Mouse (Mus musculus): ENCODE measurements at regions not wholly inside any gene's neighbourhood (a gene's known extent, or its start where the extent isn't known, plus 50 kb on each side); places are given as distances from the start of the nearest gene placed in this dataset.
A peak's percentile ranks its signal among the peaks of the same experiment; 100 is the strongest.

GRCm38 (mm10) chr16:85682721-85683120, 120.2 kb downstream of the Adamts1 start:
- no peaks in the 10 kb centered on the region for H3K27me3 ChIP-seq (replicated peaks; ENCODE audit: control insufficient read depth, insufficient read depth, low read length)
- WGBS: 53% methylated on average over 2 of the region's 2 CpGs

GRCm38 (mm10) chr16:85680351-85680750, 122.6 kb downstream of the Adamts1 start:
- Histone ChIP-seq H3K4me2 (ENCODE audit: low read depth, low read length) (no peak overlapping the region), H3K4me1 (ENCODE audit: control insufficient read depth, insufficient read depth, low read length) (peaks cover 9% of the 10 kb centered on the region; the same call in 1 of the 2 replicates), H3K27me3 (replicated peaks; ENCODE audit: control insufficient read depth, insufficient read depth, low read length) (no peaks in the 10 kb centered on the region), H3K4me3 (ENCODE audit: low read depth, low read length) (no peak overlapping the region), H3K36me3 (ENCODE audit: control insufficient read depth, insufficient read depth, low read length) (no peaks in the 10 kb centered on the region), H3K9ac (ENCODE audit: low read depth, low read length) (no peak overlapping the region), H3K9me3 (ENCODE audit: control insufficient read depth, low read length) (no peaks in the 10 kb centered on the region), H3K27ac (replicated peaks; ENCODE audit: low read depth, low read length) (no peak overlapping the region)
- DNase-seq (ENCODE audit: low spot score) (peak; percentile 75), ATAC-seq (ENCODE audit: low read depth) (peak; percentile 92)
- 34% methylated on average over 6 of the region's 6 CpGs for WGBS

More at GRCm38 (mm10) chr16:85682721-85683120, 120.2 kb downstream of the Adamts1 start:
- Histone ChIP-seq H3K4me2 (ENCODE audit: low read depth, low read length) (no peak overlapping the region), H3K9me3 (ENCODE audit: control insufficient read depth, low read length) (no peaks in the 10 kb centered on the region), H3K27ac (replicated peaks; ENCODE audit: low read depth, low read length) (no peak overlapping the region), H3K9ac (ENCODE audit: low read depth, low read length) (no peak overlapping the region), H3K4me1 (ENCODE audit: control insufficient read depth, insufficient read depth, low read length) (peaks cover 4% of the 10 kb centered on the region; the same call in 1 of the 2 replicates), H3K4me3 (ENCODE audit: low read depth, low read length) (no peak overlapping the region), H3K36me3 (ENCODE audit: control insufficient read depth, insufficient read depth, low read length) (no peaks in the 10 kb centered on the region)
- peak; percentile 58 for DNase-seq (ENCODE audit: low spot score)
- ATAC-seq (ENCODE audit: low read depth): no peak

GRCm38 (mm10) chr16:85678781-85679180, 124.1 kb downstream of the Adamts1 start:
- Histone ChIP-seq H3K9me3 (ENCODE audit: control insufficient read depth, low read length) (no peaks in the 10 kb centered on the region), H3K27me3 (replicated peaks; ENCODE audit: control insufficient read depth, insufficient read depth, low read length) (no peaks in the 10 kb centered on the region), H3K4me2 (ENCODE audit: low read depth, low read length) (no peak overlapping the region), H3K36me3 (ENCODE audit: control insufficient read depth, insufficient read depth, low read length) (no peaks in the 10 kb centered on the region), H3K27ac (replicated peaks; ENCODE audit: low read depth, low read length) (no peak overlapping the region), H3K4me3 (ENCODE audit: low read depth, low read length) (no peak overlapping the region), H3K9ac (ENCODE audit: low read depth, low read length) (no peak overlapping the region), H3K4me1 (ENCODE audit: control insufficient read depth, insufficient read depth, low read length) (peaks cover 9% of the 10 kb centered on the region; the same call in 1 of the 2 replicates)
- ATAC-seq (ENCODE audit: low read depth): no peak
- no peak for DNase-seq (ENCODE audit: low spot score)
- WGBS: 50% methylated on average over 1 of the region's 1 CpGs

GRCm38 (mm10) chr16:85678228-85678627, 124.7 kb downstream of the Adamts1 start:
- peaks cover 9% of the 10 kb centered on the region; the same call in 1 of the 2 replicates for H3K4me1 ChIP-seq (ENCODE audit: control insufficient read depth, insufficient read depth, low read length)
- H3K27ac ChIP-seq (replicated peaks; ENCODE audit: low read depth, low read length): no peak overlapping the region
- H3K4me3 ChIP-seq (ENCODE audit: low read depth, low read length): no peak overlapping the region
- H3K27me3 ChIP-seq (replicated peaks; ENCODE audit: control insufficient read depth, insufficient read depth, low read length): no peaks in the 10 kb centered on the region
- H3K4me2 ChIP-seq (ENCODE audit: low read depth, low read length): no peak overlapping the region
- ATAC-seq (ENCODE audit: low read depth) (no peak), DNase-seq (ENCODE audit: low spot score) (peak; percentile 34)
- no peaks in the 10 kb centered on the region for H3K36me3 ChIP-seq (ENCODE audit: control insufficient read depth, insufficient read depth, low read length)
- no peaks in the 10 kb centered on the region for H3K9me3 ChIP-seq (ENCODE audit: control insufficient read depth, low read length)
- no peak overlapping the region for H3K9ac ChIP-seq (ENCODE audit: low read depth, low read length)

GRCm38 (mm10) chr16:85677027-85677426, 123.8 kb upstream of the Cyyr1 start:
- 34% methylated on average over 9 of the region's 9 CpGs for WGBS
- Histone ChIP-seq H3K4me1 (ENCODE audit: control insufficient read depth, insufficient read depth, low read length) (peaks cover 9% of the 10 kb centered on the region; the same call in 1 of the 2 replicates), H3K9ac (ENCODE audit: low read depth, low read length) (no peak overlapping the region), H3K27me3 (replicated peaks; ENCODE audit: control insufficient read depth, insufficient read depth, low read length) (no peaks in the 10 kb centered on the region), H3K4me3 (ENCODE audit: low read depth, low read length) (no peak overlapping the region), H3K9me3 (ENCODE audit: control insufficient read depth, low read length) (no peaks in the 10 kb centered on the region), H3K27ac (replicated peaks; ENCODE audit: low read depth, low read length) (no peak overlapping the region), H3K36me3 (ENCODE audit: control insufficient read depth, insufficient read depth, low read length) (no peaks in the 10 kb centered on the region), H3K4me2 (ENCODE audit: low read depth, low read length) (no peak overlapping the region)
- ATAC-seq (ENCODE audit: low read depth) (no peak), DNase-seq (ENCODE audit: low spot score) (peak; percentile 67)

- ATAC-seq (ENCODE audit: low read depth): no peak
- Histone ChIP-seq H3K4me1 (ENCODE audit: control insufficient read depth, insufficient read depth, low read length) (no peaks in the 10 kb centered on the region), H3K9ac (ENCODE audit: low read depth, low read length) (no peak overlapping the region), H3K27ac (replicated peaks; ENCODE audit: low read depth, low read length) (no peak overlapping the region), H3K9me3 (ENCODE audit: control insufficient read depth, low read length) (no peaks in the 10 kb centered on the region), H3K4me2 (ENCODE audit: low read depth, low read length) (no peak overlapping the region), H3K36me3 (ENCODE audit: control insufficient read depth, insufficient read depth, low read length) (no peaks in the 10 kb centered on the region), H3K27me3 (replicated peaks; ENCODE audit: control insufficient read depth, insufficient read depth, low read length) (no peaks in the 10 kb centered on the region), H3K4me3 (ENCODE audit: low read depth, low read length) (no peak overlapping the region)
- WGBS: 73% methylated on average over 5 of the region's 5 CpGs
- no peak for DNase-seq (ENCODE audit: low spot score)
Measured at GRCm38 (mm10) chr16:85668767-85669166, 115.6 kb upstream of the Cyyr1 start.

- H3K9ac ChIP-seq (ENCODE audit: low read depth, low read length): no peak overlapping the region
- WGBS: 53% methylated on average over 1 of the region's 1 CpGs
- no peaks in the 10 kb centered on the region for H3K27me3 ChIP-seq (replicated peaks; ENCODE audit: control insufficient read depth, insufficient read depth, low read length)
- H3K9me3 ChIP-seq (ENCODE audit: control insufficient read depth, low read length): no peaks in the 10 kb centered on the region
- H3K4me3 ChIP-seq (ENCODE audit: low read depth, low read length): no peak overlapping the region
- no peak overlapping the region for H3K27ac ChIP-seq (replicated peaks; ENCODE audit: low read depth, low read length)
- H3K36me3 ChIP-seq (ENCODE audit: control insufficient read depth, insufficient read depth, low read length): no peaks in the 10 kb centered on the region
- ATAC-seq (ENCODE audit: low read depth): no peak
- no peaks in the 10 kb centered on the region for H3K4me1 ChIP-seq (ENCODE audit: control insufficient read depth, insufficient read depth, low read length)
- H3K4me2 ChIP-seq (ENCODE audit: low read depth, low read length): no peak overlapping the region
- DNase-seq (ENCODE audit: low spot score): no peak
Measured at GRCm38 (mm10) chr16:85667790-85668189, 114.6 kb upstream of the Cyyr1 start.

- H3K36me3 ChIP-seq (ENCODE audit: control insufficient read depth, insufficient read depth, low read length): no peaks in the 10 kb centered on the region
- no peak overlapping the region for H3K9ac ChIP-seq (ENCODE audit: low read depth, low read length)
- no peak overlapping the region for H3K4me3 ChIP-seq (ENCODE audit: low read depth, low read length)
- ATAC-seq (ENCODE audit: low read depth) (no peak), DNase-seq (ENCODE audit: low spot score) (no peak)
- H3K4me1 ChIP-seq (ENCODE audit: control insufficient read depth, insufficient read depth, low read length): no peaks in the 10 kb centered on the region
- no peak overlapping the region for H3K27ac ChIP-seq (replicated peaks; ENCODE audit: low read depth, low read length)
- WGBS: 100% methylated on average over 1 of the region's 1 CpGs
- H3K4me2 ChIP-seq (ENCODE audit: low read depth, low read length): no peak overlapping the region
- H3K27me3 ChIP-seq (replicated peaks; ENCODE audit: control insufficient read depth, insufficient read depth, low read length): no peaks in the 10 kb centered on the region
- H3K9me3 ChIP-seq (ENCODE audit: control insufficient read depth, low read length): no peaks in the 10 kb centered on the region
Measured at GRCm38 (mm10) chr16:85649516-85649915, 96.3 kb upstream of the Cyyr1 start.

GRCm38 (mm10) chr16:85640992-85641391, 87.8 kb upstream of the Cyyr1 start:
- 89% methylated on average over 4 of the region's 4 CpGs for WGBS

More at GRCm38 (mm10) chr16:85640992-85641391, 87.8 kb upstream of the Cyyr1 start:
- DNase-seq (ENCODE audit: low spot score) (no peak), ATAC-seq (ENCODE audit: low read depth) (no peak)
- no peak overlapping the region for H3K4me2 ChIP-seq (ENCODE audit: low read depth, low read length)
- H3K9ac ChIP-seq (ENCODE audit: low read depth, low read length): no peak overlapping the region
- no peaks in the 10 kb centered on the region for H3K9me3 ChIP-seq (ENCODE audit: control insufficient read depth, low read length)
- no peak overlapping the region for H3K4me3 ChIP-seq (ENCODE audit: low read depth, low read length)
- H3K4me1 ChIP-seq (ENCODE audit: control insufficient read depth, insufficient read depth, low read length): no peaks in the 10 kb centered on the region
- no peak overlapping the region for H3K27ac ChIP-seq (replicated peaks; ENCODE audit: low read depth, low read length)
- no peaks in the 10 kb centered on the region for H3K36me3 ChIP-seq (ENCODE audit: control insufficient read depth, insufficient read depth, low read length)
- no peaks in the 10 kb centered on the region for H3K27me3 ChIP-seq (replicated peaks; ENCODE audit: control insufficient read depth, insufficient read depth, low read length)

Measured in embryonic facial prominence, embryonic 14.5 days (tissue).